Mouse (Mus musculus): ENCODE measurements around the gene Ppwd1.
A peak's percentile ranks its signal among the peaks of the same experiment; 100 is the strongest.
"Not testable (repeated sequence)": the region's sequence is repeated elsewhere in the genome, so short reads cannot be mapped to it uniquely, and the experiment has no call there.

The Ppwd1 gene

DNA sequence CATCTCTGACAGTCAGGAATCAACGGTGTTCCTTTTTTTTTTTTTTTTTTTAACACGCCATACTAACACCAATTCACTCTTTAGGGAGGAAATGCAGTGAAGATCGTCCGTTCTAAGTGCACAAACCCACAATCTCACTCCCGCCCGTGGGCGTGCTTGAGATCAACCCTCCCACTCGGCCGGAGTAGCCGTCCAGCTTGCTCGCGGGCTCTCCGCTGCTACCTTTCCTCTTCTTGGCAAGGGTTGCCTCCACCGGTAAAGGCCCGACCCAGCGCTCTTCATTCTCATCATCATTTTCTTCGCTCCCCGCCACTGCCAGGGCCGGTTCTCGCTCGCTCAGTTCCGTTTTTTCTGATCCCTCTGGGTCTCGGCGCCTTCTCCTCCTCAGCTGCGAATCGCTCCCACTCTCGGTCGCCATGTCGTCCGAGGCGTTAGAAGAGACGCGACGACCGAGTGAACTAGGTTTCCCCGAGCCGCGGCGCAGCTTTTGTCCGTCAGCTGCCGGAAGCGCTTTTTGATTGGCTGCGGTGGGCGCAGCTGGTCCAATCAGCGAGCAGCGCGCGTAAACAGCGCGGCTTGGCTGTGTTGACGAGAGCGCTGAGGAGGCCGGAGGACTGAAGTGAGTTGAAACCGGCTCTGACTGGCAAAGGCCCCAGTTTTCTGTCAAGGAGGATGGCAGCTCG lies at the start of gene Ppwd1, which contains the start of gene Cenpk:
TSS of gene Ppwd1 (minus strand) at position 460 of the 683 bp plus-strand sequence.
TSS of gene Cenpk (plus strand) at position 228 of the 683 bp plus-strand sequence.
- DNase-seq (ENCODE audit: low spot score in 2 of 2): peak; percentile 94 to 96

DNA sequence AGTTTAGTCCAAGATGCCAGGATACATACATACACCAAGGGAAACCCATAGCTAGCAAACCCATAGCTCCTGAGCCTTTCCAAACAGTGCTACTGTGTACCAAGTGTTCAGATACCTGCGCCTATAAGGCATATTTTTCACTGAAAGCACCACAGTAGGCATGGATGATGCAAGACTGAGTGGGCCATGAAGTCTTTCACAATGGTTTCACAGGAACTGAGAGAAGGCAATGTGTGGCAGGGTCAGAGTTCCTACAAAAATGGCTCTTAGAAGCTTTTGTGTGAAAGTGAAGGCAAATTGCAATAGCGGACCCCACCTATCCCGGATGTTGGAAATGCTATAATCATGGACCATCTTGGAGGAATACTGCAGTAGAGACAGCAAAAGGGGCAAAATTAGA lies 30.4 kb upstream of the Ppwd1 start:
- no peak for DNase-seq (ENCODE audit: low spot score in 2 of 2)

DNA sequence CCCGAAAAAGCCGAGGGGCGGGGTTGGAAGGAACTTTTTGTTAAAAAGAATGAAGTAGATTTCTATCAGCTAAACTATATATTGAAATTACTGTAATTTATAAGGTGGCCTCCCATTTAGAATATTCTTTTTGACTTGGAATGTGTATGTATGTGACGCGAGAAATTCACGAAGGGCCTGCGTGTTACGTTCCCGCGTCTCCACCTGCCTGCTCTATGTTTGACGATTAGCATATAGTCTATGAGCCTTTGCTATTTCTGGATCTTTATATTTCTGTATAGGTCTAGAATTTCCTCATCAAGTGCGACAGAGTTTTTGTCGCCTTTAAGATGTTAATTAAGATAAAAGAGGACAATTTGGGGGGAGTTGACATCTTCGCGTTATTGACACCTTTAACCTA lies 538 bp upstream of the Ppwd1 start:
- DNase-seq (ENCODE audit: low spot score in 2 of 2): no peak

DNA sequence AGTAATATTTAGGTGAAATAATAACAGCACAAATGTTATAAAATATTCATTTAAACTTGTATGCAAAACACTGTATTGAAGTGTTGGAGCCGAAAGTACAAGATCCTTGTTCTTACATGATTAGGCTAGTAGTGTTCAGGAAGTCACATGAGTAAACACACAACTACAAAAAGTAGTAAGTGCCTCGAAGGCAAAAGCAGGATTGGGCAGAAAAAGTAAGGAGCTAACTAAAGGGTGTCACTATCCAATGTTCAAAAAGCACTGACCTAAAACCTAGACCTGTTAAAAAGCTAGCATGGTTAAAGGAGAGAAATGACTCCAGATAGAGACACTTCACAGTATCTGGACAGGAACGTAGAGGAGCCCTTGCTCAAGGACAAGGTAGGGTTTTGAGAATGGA lies 1.2 kb downstream of the Ppwd1 start:
- no peak for DNase-seq (ENCODE audit: low spot score in 2 of 2)

DNA sequence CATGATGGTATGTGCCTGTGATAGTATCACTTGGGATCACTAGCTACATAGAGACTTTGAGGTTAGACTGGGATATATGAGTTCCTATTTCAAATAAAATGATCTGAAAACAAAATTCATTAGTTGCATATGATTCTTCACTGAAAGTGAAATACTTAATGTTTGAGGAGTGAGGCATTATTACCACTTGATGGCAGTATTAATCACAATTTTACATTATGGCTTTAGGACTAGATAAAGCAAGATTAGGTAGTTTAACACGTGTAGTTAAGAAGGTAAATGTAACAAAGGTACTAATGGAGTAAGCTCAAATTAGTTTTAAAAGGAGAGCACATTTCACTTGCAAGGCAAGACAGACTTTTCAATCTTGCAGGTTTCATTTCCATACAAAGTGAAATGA lies 24.3 kb downstream of the Ppwd1 start:
- DNase-seq (ENCODE audit: low spot score in 2 of 2): no peak

DNA sequence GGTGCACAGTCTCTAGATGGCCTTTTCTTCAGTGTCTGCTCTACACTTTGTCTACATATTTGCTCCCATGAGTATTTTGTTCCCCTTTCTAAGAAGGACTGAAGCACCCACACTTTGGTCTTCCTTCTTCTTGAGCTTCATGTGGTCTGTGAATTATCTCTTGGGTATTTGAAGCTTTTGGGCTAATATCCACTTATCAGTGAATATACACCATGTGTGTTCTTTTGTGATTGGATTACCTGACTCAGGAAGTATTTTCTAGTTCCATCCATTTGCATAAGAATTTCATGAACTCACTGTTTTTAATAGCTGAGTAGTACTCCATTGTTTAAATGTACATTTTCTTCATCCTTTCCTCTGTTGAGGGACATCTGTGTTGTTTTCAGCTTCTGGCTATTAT lies 32.8 kb downstream of the Ppwd1 start:
- not testable (repeated sequence) for DNase-seq (ENCODE audit: low spot score in 2 of 2)

DNA sequence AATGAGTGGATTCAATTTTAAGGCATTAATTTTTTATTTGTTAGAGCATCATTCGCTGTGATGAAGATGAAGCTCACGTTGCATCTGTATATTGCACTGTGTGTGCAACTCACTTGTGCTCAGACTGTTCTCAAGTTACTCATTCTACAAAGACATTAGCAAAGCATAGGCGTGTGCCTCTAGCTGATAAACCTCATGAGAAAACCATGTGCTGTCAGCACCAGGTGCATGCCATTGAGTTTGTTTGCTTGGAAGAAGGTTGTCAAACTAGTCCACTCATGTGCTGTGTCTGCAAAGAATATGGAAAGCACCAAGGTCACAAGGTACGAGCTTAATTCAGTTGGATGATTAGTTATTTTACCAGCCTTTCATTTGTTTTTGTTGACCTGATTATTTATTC lies 41.3 kb downstream of the Ppwd1 start:
- DNase-seq (ENCODE audit: low spot score in 2 of 2): no peak

DNA sequence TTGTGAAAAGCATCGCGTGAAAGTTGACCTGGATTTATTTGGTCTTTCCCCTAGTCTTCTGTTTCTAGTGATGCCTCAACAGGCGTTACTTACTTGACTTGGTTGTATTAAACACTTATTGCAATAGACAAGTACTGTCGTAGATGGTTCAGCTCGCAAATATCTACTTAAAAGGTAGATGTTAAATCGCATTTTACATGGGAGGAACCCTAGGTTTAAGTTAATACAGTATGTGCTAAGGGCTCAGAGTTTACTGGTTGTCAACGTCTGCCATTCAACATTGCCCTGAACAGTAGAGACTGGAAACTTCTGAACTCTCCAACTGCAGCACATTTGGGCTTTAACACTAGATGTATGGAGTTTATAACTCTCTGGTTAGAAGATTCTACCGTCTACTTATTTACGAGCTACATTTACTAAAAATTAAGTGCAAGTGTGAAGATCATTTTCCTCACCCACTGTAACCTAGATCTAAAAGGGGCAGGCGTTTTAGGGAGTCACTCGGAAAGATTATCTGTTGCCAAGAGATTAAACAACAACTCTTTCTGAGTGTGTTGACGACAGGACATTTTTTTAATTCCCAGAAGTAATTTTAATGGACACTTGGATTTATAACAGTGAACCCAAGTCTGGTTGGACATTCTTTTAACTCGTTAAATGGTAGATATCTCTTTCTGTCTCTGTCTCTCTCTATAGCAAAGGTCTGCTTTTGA lies 49.3 kb downstream of the Ppwd1 start:
- no peak for DNase-seq (ENCODE audit: low spot score in 2 of 2)

DNA sequence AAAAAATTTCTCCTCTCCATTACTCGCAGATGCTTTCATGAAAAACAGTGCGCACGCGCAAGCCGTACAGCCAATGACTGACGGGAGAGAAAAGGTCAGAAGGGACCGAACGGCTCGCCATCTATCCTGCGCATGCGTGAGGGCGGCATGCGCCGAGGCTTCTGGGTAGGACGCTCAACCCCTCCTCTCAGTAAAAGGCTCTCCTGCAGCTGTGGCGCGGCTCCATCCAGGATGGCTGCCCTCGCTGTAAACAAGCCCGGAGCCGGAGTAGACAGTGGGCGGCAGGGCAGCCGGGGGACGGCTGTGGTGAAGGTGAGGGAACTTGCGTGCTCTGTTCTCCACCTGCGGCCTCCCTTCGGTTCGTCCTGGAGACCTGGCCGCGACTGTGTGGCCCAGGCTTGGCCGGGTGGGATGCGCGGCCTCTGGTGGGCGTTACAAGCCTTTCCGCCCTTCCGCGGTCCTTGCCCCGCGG lies 50.0 kb downstream of the Ppwd1 start, which contains the start of gene Trim23:
TSS of gene Trim23 (plus strand) at position 148 of the 472 bp plus-strand sequence.
- peak; percentile 89 to 99 for DNase-seq (ENCODE audit: low spot score in 2 of 2)

DNA sequence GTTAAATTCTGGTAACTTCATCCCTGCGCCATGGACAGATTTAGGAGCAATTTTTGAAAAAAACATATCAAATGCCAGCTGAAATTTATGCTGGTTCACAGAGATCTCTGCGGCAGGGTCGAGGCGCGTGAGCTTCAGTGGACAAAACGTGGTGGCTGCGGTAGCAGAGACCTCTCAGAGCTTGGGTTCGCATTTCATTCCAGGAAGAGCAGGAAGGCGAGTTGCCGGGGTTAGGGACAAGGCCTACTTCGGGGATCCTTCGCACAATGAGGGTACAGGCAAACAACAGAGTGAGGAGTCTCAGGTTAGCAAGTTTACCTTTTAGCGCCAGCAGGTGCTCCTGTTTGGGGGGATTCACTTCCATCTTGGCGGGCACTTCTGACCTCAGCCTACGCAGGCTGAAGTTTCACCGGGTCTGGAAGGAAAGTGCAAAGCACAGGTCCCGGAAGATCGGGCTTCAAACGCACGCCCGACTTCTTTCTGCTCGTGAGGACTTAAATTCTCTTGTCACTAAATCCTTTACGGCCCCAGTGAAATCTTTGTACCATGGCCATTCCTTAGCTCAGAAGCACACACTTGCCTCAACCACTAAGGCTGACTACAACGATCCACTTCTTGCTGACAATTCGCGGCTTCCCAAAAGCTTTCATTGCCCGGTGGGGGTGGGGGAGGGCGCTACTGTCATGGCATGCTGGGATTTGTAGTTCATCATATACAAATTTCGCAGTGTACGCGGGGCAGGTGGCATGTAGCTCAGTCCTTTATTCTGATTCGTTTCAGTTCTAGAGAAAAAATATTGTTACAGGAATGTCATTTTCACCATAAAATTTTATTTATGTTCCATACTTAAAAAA lies 50.6 kb downstream of the Ppwd1 start, which contains the start of gene Trappc13:
TSS of gene Trappc13 (minus strand) at position 674 of the 854 bp plus-strand sequence.
- DNase-seq (ENCODE audit: low spot score in 2 of 2): peak in 1 of 2 experiments; percentile 78

DNA sequence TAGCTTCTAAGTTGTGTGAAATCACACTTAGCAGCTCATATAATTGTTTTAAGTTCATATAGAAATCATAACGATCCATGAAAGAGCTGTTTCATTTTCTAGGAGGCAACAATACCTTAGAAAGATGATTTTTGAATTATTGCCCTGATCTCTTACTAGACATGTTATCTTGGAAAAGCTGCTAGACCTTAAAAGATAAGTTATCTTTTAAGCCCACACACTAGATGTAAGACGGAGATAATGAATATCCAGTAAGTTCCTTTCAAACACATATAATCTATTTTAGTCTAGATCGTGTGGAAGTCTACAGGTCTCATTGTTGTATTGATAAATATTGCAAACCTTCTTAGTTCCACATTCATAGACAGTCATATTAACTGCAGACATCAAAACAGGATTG lies 51.8 kb downstream of the Ppwd1 start:
- no peak for DNase-seq (ENCODE audit: low spot score in 2 of 2)

DNA sequence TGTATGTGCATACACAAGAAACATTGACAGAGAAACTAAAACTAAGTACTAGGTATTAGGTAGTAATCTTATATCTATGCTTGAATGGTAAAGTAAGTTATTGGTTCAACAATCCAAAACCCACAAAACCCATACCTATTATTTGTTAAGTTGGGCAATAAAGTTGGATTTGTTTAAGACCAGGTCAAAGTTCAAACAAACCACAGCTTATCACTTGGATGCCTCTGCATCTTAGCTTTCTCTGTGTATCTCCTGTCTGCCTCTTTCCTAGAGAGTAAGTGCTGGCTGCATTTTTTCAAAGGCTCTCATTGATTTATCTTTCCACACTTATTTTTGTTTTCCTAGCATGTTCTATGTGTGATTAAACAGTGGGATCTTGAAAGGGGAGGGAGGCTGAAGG lies 56.1 kb downstream of the Ppwd1 start:
- no peak for DNase-seq (ENCODE audit: low spot score in 2 of 2)

DNA sequence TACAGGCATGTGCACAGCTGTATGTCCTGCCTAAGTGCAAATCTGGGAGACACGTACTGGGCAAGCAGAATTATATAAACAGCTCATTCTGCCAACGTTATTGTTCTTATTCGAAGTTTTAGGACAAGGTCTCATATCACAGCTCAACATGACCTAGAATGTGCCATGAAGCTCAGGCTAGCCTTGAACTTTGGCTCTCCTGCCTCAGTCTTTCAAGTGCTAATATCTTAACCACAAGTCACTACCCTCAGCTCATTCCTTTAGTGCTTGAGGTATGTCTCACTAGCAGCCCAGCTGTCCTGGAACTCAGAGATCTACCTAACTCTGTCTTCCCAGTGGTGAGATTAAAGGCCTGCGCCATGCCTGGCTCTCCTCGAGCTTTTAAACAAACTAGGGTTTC lies 56.9 kb downstream of the Ppwd1 start:
- no peak for DNase-seq (ENCODE audit: low spot score in 2 of 2)

DNA sequence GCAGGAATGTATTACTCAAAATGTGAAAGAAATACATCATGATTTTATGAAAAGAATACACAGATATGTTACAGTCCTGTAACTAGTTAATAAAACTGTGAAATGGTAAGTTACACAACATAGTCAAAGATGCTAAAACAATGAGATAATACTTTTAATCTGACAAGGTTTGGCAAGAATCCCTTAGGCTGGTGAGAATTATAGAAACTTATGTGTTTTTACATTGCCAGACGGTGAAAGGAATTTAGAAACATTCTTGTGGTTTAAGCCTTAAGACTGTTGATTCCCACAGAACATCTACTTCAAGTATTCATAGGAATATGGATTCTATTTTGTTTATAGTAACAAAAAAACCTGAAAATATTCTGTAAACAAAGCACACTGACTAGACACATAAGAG lies 73.0 kb downstream of the Ppwd1 start:
- DNase-seq (ENCODE audit: low spot score in 2 of 2): no peak
